Mouse (Mus musculus): ENCODE results near the gene Iqgap1. TPM values are rescaled to one million over a fixed set of nuclear protein-coding genes. Genes with fewer than 3 reads are reported as not detected.
A peak's percentile ranks its signal among the peaks of the same experiment; 100 is the strongest.

Gene Iqgap1
- polyA plus RNA-seq, 1 experiment = 222 TPM

- Histone ChIP-seq H3K27ac (ENCODE audit: insufficient read depth, low read length) (peak overlapping the region; percentile 98), H3K36me3 (ENCODE audit: control insufficient read depth, insufficient read depth, low read length, poor library complexity, severe bottlenecking) (no peaks in the 10 kb centered on the region), H3K4me3 (ENCODE audit: low read depth, low read length) (peak overlapping the region; percentile 59), H3K27me3 (ENCODE audit: control insufficient read depth, insufficient read depth, low read length, poor library complexity, severe bottlenecking) (no peaks in the 10 kb centered on the region), H3K4me1 (ENCODE audit: control insufficient read depth, insufficient read depth, low read length) (peaks cover 2% of the 10 kb centered on the region), H3K9me3 (replicated peaks; ENCODE audit: control insufficient read depth, insufficient read depth, low read length, poor library complexity, severe bottlenecking) (no peaks in the 10 kb centered on the region), H3K9ac (ENCODE audit: low read depth, poor library complexity, severe bottlenecking) (peak overlapping the region; percentile 68)
- TF ChIP-seq POLR2A (IDR thresholded peaks at IDR 0.05; ENCODE audit: insufficient read depth, low read length) (peak; percentile 7), EP300 (IDR thresholded peaks at IDR 0.05; ENCODE audit: insufficient read depth, low read depth, low read length) (no peak), CTCF (IDR thresholded peaks at IDR 0.05; ENCODE audit: low read depth, low read length) (no peak)
Observed at GRCm38 (mm10) chr7:80782155-80783109, 43.3 kb downstream of the Iqgap1 start.

GRCm38 (mm10) chr7:80781444-80782120 is 44.2 kb downstream of the Iqgap1 start:
- H3K36me3 ChIP-seq (ENCODE audit: control insufficient read depth, insufficient read depth, low read length, poor library complexity, severe bottlenecking) = no peaks in the 10 kb centered on the region
- no peaks in the 10 kb centered on the region for H3K9me3 ChIP-seq (replicated peaks; ENCODE audit: control insufficient read depth, insufficient read depth, low read length, poor library complexity, severe bottlenecking)
- H3K4me3 ChIP-seq (ENCODE audit: low read depth, low read length) = peak overlapping the region; percentile 63
- TF ChIP-seq POLR2A (IDR thresholded peaks at IDR 0.05; ENCODE audit: insufficient read depth, low read length) (no peak), EP300 (IDR thresholded peaks at IDR 0.05; ENCODE audit: insufficient read depth, low read depth, low read length) (peak; percentile 61; the same call in 1 of the 2 replicates), CTCF (IDR thresholded peaks at IDR 0.05; ENCODE audit: low read depth, low read length) (no peak)
- H3K4me1 ChIP-seq (ENCODE audit: control insufficient read depth, insufficient read depth, low read length) = peaks cover 2% of the 10 kb centered on the region
- no peaks in the 10 kb centered on the region for H3K27me3 ChIP-seq (ENCODE audit: control insufficient read depth, insufficient read depth, low read length, poor library complexity, severe bottlenecking)
- peak overlapping the region; percentile 98 for H3K27ac ChIP-seq (ENCODE audit: insufficient read depth, low read length)
- H3K9ac ChIP-seq (ENCODE audit: low read depth, poor library complexity, severe bottlenecking) = peak overlapping the region; percentile 68

- no peaks in the 10 kb centered on the region for H3K9me3 ChIP-seq (replicated peaks; ENCODE audit: control insufficient read depth, insufficient read depth, low read length, poor library complexity, severe bottlenecking)
- peak; percentile 98 for TF ChIP-seq EP300 (IDR thresholded peaks at IDR 0.05; ENCODE audit: insufficient read depth, low read depth, low read length)
- TF ChIP-seq POLR2A (IDR thresholded peaks at IDR 0.05; ENCODE audit: insufficient read depth, low read length) = peak; percentile 9
- no peak for TF ChIP-seq CTCF (IDR thresholded peaks at IDR 0.05; ENCODE audit: low read depth, low read length)
- peak overlapping the region; percentile 71 for H3K27ac ChIP-seq (ENCODE audit: insufficient read depth, low read length)
- no peaks in the 10 kb centered on the region for H3K27me3 ChIP-seq (ENCODE audit: control insufficient read depth, insufficient read depth, low read length, poor library complexity, severe bottlenecking)
- no peaks in the 10 kb centered on the region for H3K36me3 ChIP-seq (ENCODE audit: control insufficient read depth, insufficient read depth, low read length, poor library complexity, severe bottlenecking)
- peaks cover 5% of the 10 kb centered on the region for H3K4me1 ChIP-seq (ENCODE audit: control insufficient read depth, insufficient read depth, low read length)
- peak overlapping the region; percentile 30 for H3K4me3 ChIP-seq (ENCODE audit: low read depth, low read length)
- peak overlapping the region; percentile 2; the same call in 1 of the 2 replicates for H3K9ac ChIP-seq (ENCODE audit: low read depth, poor library complexity, severe bottlenecking)
Observed at GRCm38 (mm10) chr7:80778958-80779669, 46.7 kb downstream of the Iqgap1 start.

GRCm38 (mm10) chr7:80778376-80778775 is 47.4 kb downstream of the Iqgap1 start:
- TF ChIP-seq CTCF (IDR thresholded peaks at IDR 0.05; ENCODE audit: low read depth, low read length) = no peak
- TF ChIP-seq EP300 (IDR thresholded peaks at IDR 0.05; ENCODE audit: insufficient read depth, low read depth, low read length) = no peak
- TF ChIP-seq POLR2A (IDR thresholded peaks at IDR 0.05; ENCODE audit: insufficient read depth, low read length) = no peak
- peaks cover 9% of the 10 kb centered on the region for H3K4me1 ChIP-seq (ENCODE audit: control insufficient read depth, insufficient read depth, low read length)
- no peaks in the 10 kb centered on the region for H3K36me3 ChIP-seq (ENCODE audit: control insufficient read depth, insufficient read depth, low read length, poor library complexity, severe bottlenecking)
- no peaks in the 10 kb centered on the region for H3K9me3 ChIP-seq (replicated peaks; ENCODE audit: control insufficient read depth, insufficient read depth, low read length, poor library complexity, severe bottlenecking)
- H3K4me3 ChIP-seq (ENCODE audit: low read depth, low read length) = peak overlapping the region; percentile 7; the same call in 1 of the 2 replicates
- peak overlapping the region; percentile 71 for H3K27ac ChIP-seq (ENCODE audit: insufficient read depth, low read length)
- H3K27me3 ChIP-seq (ENCODE audit: control insufficient read depth, insufficient read depth, low read length, poor library complexity, severe bottlenecking) = no peaks in the 10 kb centered on the region
- H3K9ac ChIP-seq (ENCODE audit: low read depth, poor library complexity, severe bottlenecking) = peak overlapping the region; percentile 44

- no peak for TF ChIP-seq POLR2A (IDR thresholded peaks at IDR 0.05; ENCODE audit: insufficient read depth, low read length)
- Histone ChIP-seq H3K4me3 (ENCODE audit: low read depth, low read length) (peak overlapping the region; percentile 5; the same call in 1 of the 2 replicates), H3K9me3 (replicated peaks; ENCODE audit: control insufficient read depth, insufficient read depth, low read length, poor library complexity, severe bottlenecking) (no peaks in the 10 kb centered on the region), H3K27ac (ENCODE audit: insufficient read depth, low read length) (peak overlapping the region; percentile 71), H3K9ac (ENCODE audit: low read depth, poor library complexity, severe bottlenecking) (peak overlapping the region; percentile 44), H3K36me3 (ENCODE audit: control insufficient read depth, insufficient read depth, low read length, poor library complexity, severe bottlenecking) (no peaks in the 10 kb centered on the region), H3K27me3 (ENCODE audit: control insufficient read depth, insufficient read depth, low read length, poor library complexity, severe bottlenecking) (no peaks in the 10 kb centered on the region), H3K4me1 (ENCODE audit: control insufficient read depth, insufficient read depth, low read length) (peaks cover 9% of the 10 kb centered on the region)
Observed at GRCm38 (mm10) chr7:80777151-80777550, 48.6 kb downstream of the Iqgap1 start.
